Mouse (Mus musculus) adrenal gland, adult (tissue): ENCODE results near the gene Spata25.

Source experiments
- DNase-seq, 2 experiments: peaks; one replicate each; pipeline ENCODE4 v3.0.0; 2022 to 2023; ENCODE audit warnings: low spot score in 1 of 2; ENCODE audit not compliant: inconsistent age in 2 of 2

The Spata25 gene

GRCm38 (mm10) chr2:164784869-164785420 is 43.4 kb downstream of the Spata25 start:
- no peak for DNase-seq

DNA sequence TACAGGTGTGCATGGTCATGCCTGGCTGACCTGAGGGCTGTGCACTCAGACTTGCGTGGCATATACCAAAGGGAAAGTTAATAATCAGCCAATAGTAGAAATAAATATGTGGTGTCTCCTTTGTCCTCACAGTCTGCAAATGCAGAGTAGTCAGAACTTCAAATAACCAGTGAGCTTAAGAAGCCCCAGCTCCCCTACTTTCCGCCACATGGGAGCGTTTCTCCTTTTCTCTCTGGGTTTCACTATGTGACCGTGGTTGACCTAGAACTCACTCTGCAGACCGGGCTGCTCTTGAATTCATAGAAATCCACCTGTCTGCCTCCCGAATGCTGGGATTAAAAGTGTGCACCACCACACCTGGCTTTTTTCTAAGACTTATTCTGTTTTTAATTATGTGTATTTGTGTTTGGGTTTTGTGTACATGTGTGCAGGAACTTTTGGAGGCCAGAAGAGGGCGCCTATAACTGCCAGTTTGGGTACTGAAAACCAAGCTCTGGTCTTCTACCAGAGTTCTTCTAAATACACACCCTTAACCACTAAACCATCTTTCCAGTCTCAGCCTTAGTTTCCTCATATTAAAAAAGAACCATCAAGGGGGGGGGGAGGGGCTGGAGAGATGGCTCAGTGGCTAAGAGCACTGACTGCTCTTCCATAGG is 44.3 kb downstream of the Spata25 start:
- DNase-seq = no peak

DNA sequence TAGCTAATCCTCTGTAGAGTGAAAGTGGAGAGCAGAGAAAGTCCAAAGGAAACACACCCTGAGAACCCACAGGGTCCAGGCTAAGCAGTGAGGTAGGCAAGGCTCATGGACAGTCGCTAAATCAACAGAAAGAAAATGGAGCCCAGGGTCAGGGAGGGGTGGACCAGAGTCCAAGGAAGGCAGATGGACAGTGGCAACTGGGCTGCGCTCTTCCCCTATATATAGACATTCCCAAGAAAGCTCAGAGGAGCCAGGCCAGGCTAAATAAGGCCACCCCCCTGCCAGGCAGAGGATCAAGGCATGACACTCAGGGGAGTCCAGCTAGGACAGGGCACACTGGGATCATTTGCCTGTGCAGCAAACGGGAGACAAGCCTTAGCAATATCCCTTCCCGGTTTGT is 46.5 kb downstream of the Spata25 start:
- no peak for DNase-seq

DNA sequence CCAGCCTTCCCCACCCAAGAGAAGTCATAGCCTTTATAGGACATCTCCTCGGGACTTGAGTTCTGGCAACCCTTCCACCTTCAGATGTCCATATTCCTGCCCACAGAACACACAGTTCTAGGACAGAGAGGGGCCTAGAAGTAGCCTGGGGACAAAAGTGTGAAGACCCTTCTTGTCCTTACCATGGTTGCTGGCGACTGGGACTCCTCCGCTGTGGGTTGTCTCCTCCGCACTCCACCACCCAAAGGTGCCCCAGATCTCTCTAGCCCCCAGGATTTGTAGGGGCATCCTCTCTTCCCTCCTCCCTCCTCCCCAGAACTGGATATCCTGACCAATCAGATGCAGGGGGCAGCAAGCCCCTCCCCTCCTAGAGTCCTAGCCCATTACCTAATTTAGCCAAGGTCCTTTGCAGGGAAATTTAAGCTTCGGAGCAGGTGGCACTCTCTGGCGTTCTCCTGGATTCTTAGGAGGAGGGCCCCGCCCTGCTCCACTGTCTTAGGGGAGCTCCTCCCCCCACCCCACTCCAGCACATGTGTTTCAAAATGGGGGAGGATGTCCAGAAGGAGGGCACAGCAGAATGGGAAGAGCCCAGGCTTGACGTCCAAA is 48.8 kb downstream of the Spata25 start, which contains the start of gene Tnnc2:
Gene Tnnc2 (minus strand): TSS at position 487 of the 606 bp plus-strand sequence.
- no peak for DNase-seq

- no peak for DNase-seq
Observed at GRCm38 (mm10) chr2:164778809-164779208, 49.5 kb downstream of the Spata25 start.

DNA sequence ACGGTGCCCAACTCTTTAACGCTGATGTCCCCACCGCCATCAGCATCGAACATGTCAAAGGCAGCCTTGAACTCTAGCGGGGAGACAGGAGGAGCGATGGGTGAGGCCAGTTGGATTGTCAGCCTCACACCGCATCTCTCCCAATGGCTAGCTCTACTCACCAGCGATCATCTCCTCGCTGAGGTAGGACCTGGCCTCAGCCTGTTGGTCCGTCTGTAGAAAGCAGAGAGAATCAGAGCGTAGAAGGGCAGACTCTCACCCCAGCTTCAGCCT is 50.4 kb downstream of the Spata25 start:
- no peak for DNase-seq

- DNase-seq = no peak
Observed at GRCm38 (mm10) chr2:164777246-164778014, 50.9 kb downstream of the Spata25 start.

DNA sequence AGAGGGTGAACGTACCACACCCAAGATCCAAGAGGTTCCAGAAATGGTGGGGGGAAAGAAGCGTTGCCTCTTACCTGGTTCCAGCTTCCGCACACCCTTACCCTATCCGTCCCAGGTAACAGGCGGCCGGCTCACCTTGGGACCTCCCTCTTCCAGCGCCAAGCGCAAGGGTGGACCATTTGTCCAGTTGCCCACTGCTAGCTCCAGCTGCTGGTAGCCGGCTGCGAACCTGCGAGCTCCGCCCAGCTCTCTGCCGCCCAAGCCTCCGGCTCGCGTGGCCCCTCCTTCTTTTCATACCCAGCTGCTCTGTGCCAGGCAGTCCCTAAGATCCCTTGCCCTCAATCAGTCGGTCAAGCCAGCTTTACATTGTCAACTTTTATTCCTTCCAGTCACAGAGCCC is 51.5 kb downstream of the Spata25 start:
- DNase-seq = no peak
